Mouse (Mus musculus): ENCODE measurements around the gene Acp7. TPM values are rescaled to one million over a fixed set of nuclear protein-coding genes. Genes with fewer than 3 reads are reported as not detected.

The Acp7 gene
- total and polyA plus RNA-seq, 2 experiments from 2014 or later, result not detected

DNA sequence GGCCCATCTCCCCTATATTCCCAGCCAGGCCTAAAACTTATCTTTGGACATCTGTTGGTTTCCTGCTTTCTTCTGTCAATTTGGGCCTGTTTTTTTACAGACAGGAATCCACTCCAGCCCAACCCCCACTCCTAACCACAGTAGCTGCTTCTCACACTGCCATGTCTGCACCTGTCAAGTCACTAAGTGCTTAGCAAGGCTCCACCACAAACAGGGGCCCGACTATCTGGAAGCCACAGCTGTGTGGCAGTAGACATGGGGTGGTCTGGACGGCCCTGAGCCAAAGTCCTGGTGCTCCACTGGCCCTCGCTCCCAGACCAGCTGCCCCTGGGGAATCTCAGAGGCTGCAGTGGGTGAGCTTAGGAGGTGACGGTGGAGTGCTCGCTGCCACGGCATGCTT lies 73.4 kb downstream of the Acp7 start:
- Histone ChIP-seq H3K36me3 (replicated peaks; ENCODE audit: control insufficient read depth, insufficient read depth, low read length) (peaks cover 20% of the 10 kb centered on the region), H3K9ac (replicated peaks; ENCODE audit: low read depth, low read length) (no peak overlapping the region), H3K27ac (ENCODE audit: low read depth) (peak overlapping the region; percentile 39; the same call in 1 of the 2 replicates), H3K4me2 (ENCODE audit: low read depth, low read length) (no peak overlapping the region), H3K4me1 (ENCODE audit: control insufficient read depth, insufficient read depth) (no peaks in the 10 kb centered on the region), H3K27me3 (ENCODE audit: control insufficient read depth, insufficient read depth, low read length) (no peaks in the 10 kb centered on the region), H3K4me3 (ENCODE audit: low read depth, low read length) (no peak overlapping the region), H3K9me3 (replicated peaks; ENCODE audit: control insufficient read depth, low read length) (no peaks in the 10 kb centered on the region; the same call in 1 of the 2 replicates)
- TF ChIP-seq CTCF (IDR thresholded peaks at IDR 0.05; ENCODE audit: low read depth) (no peak), EP300 (IDR thresholded peaks at IDR 0.05; ENCODE audit: low read depth) (no peak)
- WGBS, result 58% methylated on average over 6 of the region's 6 CpGs
- DNase-seq (ENCODE audit: low spot score) (no peak), ATAC-seq (ENCODE audit: insufficient read depth, low read depth) (no peak)

Small RNAs within 50 kb of the gene (microRNA-seq; reads per million reads assigned to microRNA genes)
- not detected for gene Mir7049

Other genes starting within 250 kb of the Acp7 start
- gene Med29, start 238.6 kb downstream of the Acp7 start, total RNA-seq (2014; rRNA removed; ENCODE audit: low replicate concordance), result 42.1 and 51.4 TPM in 2 replicates
- 44.1 and 45.8 TPM in 2 replicates for gene Med29, start 238.6 kb downstream of the Acp7 start, polyA plus RNA-seq (2015; fragmentation: Nextera tagmentation; extraction: Ambion mirVana)
- 29.8 and 66.1 TPM in 2 replicates for gene Paf1, start 238.4 kb downstream of the Acp7 start, total RNA-seq (2014; rRNA removed; ENCODE audit: low replicate concordance)
- 54.2 and 56.5 TPM in 2 replicates for gene Paf1, start 238.4 kb downstream of the Acp7 start, polyA plus RNA-seq (2015; fragmentation: Nextera tagmentation; extraction: Ambion mirVana)
- gene Gmfg, start 193.9 kb downstream of the Acp7 start, total RNA-seq (2014; rRNA removed; ENCODE audit: low replicate concordance), result 1.5 and 3.0 TPM in 2 replicates
- 8.9 and 9.8 TPM in 2 replicates for gene Gmfg, start 193.9 kb downstream of the Acp7 start, polyA plus RNA-seq (2015; fragmentation: Nextera tagmentation; extraction: Ambion mirVana)
- gene Lrfn1, start 179.4 kb downstream of the Acp7 start, total RNA-seq (2014; rRNA removed; ENCODE audit: low replicate concordance), result 1.4 and 3.9 TPM in 2 replicates
- 0.31 and 0.55 TPM in 2 replicates for gene Lrfn1, start 179.4 kb downstream of the Acp7 start, polyA plus RNA-seq (2015; fragmentation: Nextera tagmentation; extraction: Ambion mirVana)
- not detected in 2 replicates for gene Ifnl2, start 120.9 kb downstream of the Acp7 start, total RNA-seq (2014; rRNA removed; ENCODE audit: low replicate concordance)
- not detected in 2 replicates for gene Ifnl2, start 120.9 kb downstream of the Acp7 start, polyA plus RNA-seq (2015; fragmentation: Nextera tagmentation; extraction: Ambion mirVana)
- not detected in 2 replicates for gene Ifnl3, start 108.5 kb downstream of the Acp7 start, total RNA-seq (2014; rRNA removed; ENCODE audit: low replicate concordance)
- not detected in 2 replicates for gene Ifnl3, start 108.5 kb downstream of the Acp7 start, polyA plus RNA-seq (2015; fragmentation: Nextera tagmentation; extraction: Ambion mirVana)
- gene Sycn, start 90.4 kb downstream of the Acp7 start, total RNA-seq (2014; rRNA removed; ENCODE audit: low replicate concordance), result not detected in 2 replicates
- not detected in 2 replicates for gene Sycn, start 90.4 kb downstream of the Acp7 start, polyA plus RNA-seq (2015; fragmentation: Nextera tagmentation; extraction: Ambion mirVana)
- gene Nccrp1, start 84.1 kb downstream of the Acp7 start, total RNA-seq (2014; rRNA removed; ENCODE audit: low replicate concordance), result not detected in 2 replicates
- gene Nccrp1, start 84.1 kb downstream of the Acp7 start, polyA plus RNA-seq (2015; fragmentation: Nextera tagmentation; extraction: Ambion mirVana), result not detected in 2 replicates
- 37.0 and 53.5 TPM in 2 replicates for gene Samd4b, start 33.2 kb downstream of the Acp7 start, total RNA-seq (2014; rRNA removed; ENCODE audit: low replicate concordance)
- gene Samd4b, start 33.2 kb downstream of the Acp7 start, polyA plus RNA-seq (2015; fragmentation: Nextera tagmentation; extraction: Ambion mirVana), result 12.3 and 12.4 TPM in 2 replicates
- 12.7 and 17.1 TPM in 2 replicates for gene Pak4, start 33.1 kb downstream of the Acp7 start, total RNA-seq (2014; rRNA removed; ENCODE audit: low replicate concordance)
- 11.3 and 12.0 TPM in 2 replicates for gene Pak4, start 33.1 kb downstream of the Acp7 start, polyA plus RNA-seq (2015; fragmentation: Nextera tagmentation; extraction: Ambion mirVana)
- gene Fbxo27, start 61.5 kb upstream of the Acp7 start, total RNA-seq (2014; rRNA removed; ENCODE audit: low replicate concordance), result 0.73 and 0.93 TPM in 2 replicates
- gene Fbxo27, start 61.5 kb upstream of the Acp7 start, polyA plus RNA-seq (2015; fragmentation: Nextera tagmentation; extraction: Ambion mirVana), result 1.5 and 1.7 TPM in 2 replicates
- 4.7 and 7.8 TPM in 2 replicates for gene Fbxo17, start 85.5 kb upstream of the Acp7 start, total RNA-seq (2014; rRNA removed; ENCODE audit: low replicate concordance)
- gene Fbxo17, start 85.5 kb upstream of the Acp7 start, polyA plus RNA-seq (2015; fragmentation: Nextera tagmentation; extraction: Ambion mirVana), result 4.5 and 5.1 TPM in 2 replicates
- gene Mrps12, start 110.5 kb upstream of the Acp7 start, total RNA-seq (2014; rRNA removed; ENCODE audit: low replicate concordance), result 73.9 and 95.4 TPM in 2 replicates
- gene Mrps12, start 110.5 kb upstream of the Acp7 start, polyA plus RNA-seq (2015; fragmentation: Nextera tagmentation; extraction: Ambion mirVana), result 133 and 134 TPM in 2 replicates
- 22.6 and 33.4 TPM in 2 replicates for gene Sars2, start 110.7 kb upstream of the Acp7 start, total RNA-seq (2014; rRNA removed; ENCODE audit: low replicate concordance)
- gene Sars2, start 110.7 kb upstream of the Acp7 start, polyA plus RNA-seq (2015; fragmentation: Nextera tagmentation; extraction: Ambion mirVana), result 15.8 and 17.0 TPM in 2 replicates
- gene Ccer2, start 124.8 kb upstream of the Acp7 start, total RNA-seq (2014; rRNA removed; ENCODE audit: low replicate concordance), result not detected in 2 replicates
- not detected in 2 replicates for gene Ccer2, start 124.8 kb upstream of the Acp7 start, polyA plus RNA-seq (2015; fragmentation: Nextera tagmentation; extraction: Ambion mirVana)
- gene Sirt2, start 135.4 kb upstream of the Acp7 start, total RNA-seq (2014; rRNA removed; ENCODE audit: low replicate concordance), result 44.7 and 53.0 TPM in 2 replicates
- gene Sirt2, start 135.4 kb upstream of the Acp7 start, polyA plus RNA-seq (2015; fragmentation: Nextera tagmentation; extraction: Ambion mirVana), result 60.6 and 61.0 TPM in 2 replicates
- gene Nfkbib, start 136.2 kb upstream of the Acp7 start, total RNA-seq (2014; rRNA removed; ENCODE audit: low replicate concordance), result 3.5 and 16.1 TPM in 2 replicates
- gene Nfkbib, start 136.2 kb upstream of the Acp7 start, polyA plus RNA-seq (2015; fragmentation: Nextera tagmentation; extraction: Ambion mirVana), result 25.7 and 26.7 TPM in 2 replicates
- gene Rinl, start 157.6 kb upstream of the Acp7 start, total RNA-seq (2014; rRNA removed; ENCODE audit: low replicate concordance), result 2.1 and 2.7 TPM in 2 replicates
- gene Rinl, start 157.6 kb upstream of the Acp7 start, polyA plus RNA-seq (2015; fragmentation: Nextera tagmentation; extraction: Ambion mirVana), result 2.3 and 2.4 TPM in 2 replicates
- gene Hnrnpl, start 177.2 kb upstream of the Acp7 start, total RNA-seq (2014; rRNA removed; ENCODE audit: low replicate concordance), result 259 and 275 TPM in 2 replicates
- 149 and 171 TPM in 2 replicates for gene Hnrnpl, start 177.2 kb upstream of the Acp7 start, polyA plus RNA-seq (2015; fragmentation: Nextera tagmentation; extraction: Ambion mirVana)
- 483 and 823 TPM in 2 replicates for gene Ech1, start 193.9 kb upstream of the Acp7 start, total RNA-seq (2014; rRNA removed; ENCODE audit: low replicate concordance)
- 806 and 928 TPM in 2 replicates for gene Ech1, start 193.9 kb upstream of the Acp7 start, polyA plus RNA-seq (2015; fragmentation: Nextera tagmentation; extraction: Ambion mirVana)
- 2.3 and 24.1 TPM in 2 replicates for gene Lgals4, start 202.5 kb upstream of the Acp7 start, total RNA-seq (2014; rRNA removed; ENCODE audit: low replicate concordance)
- 30.9 and 36.0 TPM in 2 replicates for gene Lgals4, start 202.5 kb upstream of the Acp7 start, polyA plus RNA-seq (2015; fragmentation: Nextera tagmentation; extraction: Ambion mirVana)
- 5.0 TPM in 1 of 2 replicates, not detected in the other for gene Lgals7, start 232.5 kb upstream of the Acp7 start, total RNA-seq (2014; rRNA removed; ENCODE audit: low replicate concordance)
- gene Lgals7, start 232.5 kb upstream of the Acp7 start, polyA plus RNA-seq (2015; fragmentation: Nextera tagmentation; extraction: Ambion mirVana), result 2.2 and 3.9 TPM in 2 replicates

Measured in heart, postnatal 0 days (tissue).